Mouse (Mus musculus) MN1 (cell line): ENCODE data around the gene Raet1e.
"Not testable (repeated sequence)": the region's sequence is repeated elsewhere in the genome, so short reads cannot be mapped to it uniquely, and the experiment has no call there.

Experiments
- DNase-seq: peaks from one replicate; pipeline ENCODE4 v3.0.0-alpha.2; 2016; ENCODE audit warnings: low spot score

Gene Raet1e

DNA sequence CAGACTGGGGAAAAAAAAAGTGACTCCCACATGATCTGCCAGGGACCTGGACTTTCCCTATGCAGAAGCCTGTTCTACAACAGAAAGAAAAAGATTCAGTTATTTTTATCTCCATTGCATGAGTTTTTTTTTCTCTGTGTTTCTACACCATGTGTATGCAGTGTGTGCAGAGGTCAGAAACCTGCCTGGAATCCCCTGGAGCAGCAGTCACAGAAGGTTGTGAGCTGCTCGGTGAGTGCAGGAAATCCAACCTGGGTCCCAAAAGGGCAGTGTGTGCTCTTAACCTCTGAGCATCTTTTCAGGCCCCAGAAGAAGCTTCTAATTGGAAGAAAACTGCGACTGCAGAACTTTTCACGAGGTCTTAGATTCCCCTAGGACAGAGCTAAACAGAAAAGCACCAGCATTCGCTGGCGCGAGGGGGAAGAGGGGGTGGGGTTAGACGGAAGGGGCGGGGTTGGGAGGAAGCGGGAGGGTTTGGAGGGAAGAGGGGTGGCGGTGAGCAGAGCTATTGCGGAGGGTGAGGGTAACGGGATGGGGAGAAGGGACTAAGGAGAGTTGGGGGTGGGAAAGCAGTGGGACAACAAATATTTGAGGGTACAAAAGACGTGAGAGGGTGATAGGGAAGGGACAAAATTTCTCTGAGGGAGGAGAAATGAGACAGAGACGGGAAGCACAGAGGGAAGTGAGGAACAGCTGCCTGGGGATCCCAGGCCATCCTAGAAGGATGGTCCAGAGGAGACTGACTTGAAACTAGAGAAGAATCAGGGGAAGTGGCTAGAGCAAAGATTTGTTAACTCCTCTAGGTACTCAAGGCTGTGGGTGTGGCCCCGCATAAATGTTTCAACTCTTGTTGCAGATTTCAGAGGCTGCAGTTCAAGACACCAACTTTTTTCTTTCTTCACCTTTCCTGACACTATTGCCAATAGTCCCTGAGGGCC lies 203.3 kb downstream of the Raet1e start:
- DNase-seq, result not testable (repeated sequence)

DNA sequence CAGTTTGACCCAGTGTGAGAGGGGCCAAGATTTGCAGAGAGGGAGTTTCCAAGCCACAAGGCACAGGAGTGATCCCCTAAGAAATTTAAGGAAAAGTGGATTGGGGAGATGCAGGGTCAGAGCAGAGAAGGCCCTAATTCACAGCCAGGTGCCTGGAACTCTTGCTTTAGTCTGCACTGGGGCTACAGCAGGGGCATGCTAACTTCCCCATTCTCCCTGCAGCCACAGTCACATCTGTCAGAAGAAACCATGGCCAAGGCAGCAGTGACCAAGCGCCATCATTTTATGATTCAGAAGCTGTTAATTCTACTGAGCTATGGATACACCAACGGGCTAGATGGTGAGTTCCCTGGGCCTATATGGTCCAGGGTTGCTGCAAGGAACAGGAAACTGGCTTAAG lies 204.1 kb downstream of the Raet1e start:
- DNase-seq, result not testable (repeated sequence)

DNA sequence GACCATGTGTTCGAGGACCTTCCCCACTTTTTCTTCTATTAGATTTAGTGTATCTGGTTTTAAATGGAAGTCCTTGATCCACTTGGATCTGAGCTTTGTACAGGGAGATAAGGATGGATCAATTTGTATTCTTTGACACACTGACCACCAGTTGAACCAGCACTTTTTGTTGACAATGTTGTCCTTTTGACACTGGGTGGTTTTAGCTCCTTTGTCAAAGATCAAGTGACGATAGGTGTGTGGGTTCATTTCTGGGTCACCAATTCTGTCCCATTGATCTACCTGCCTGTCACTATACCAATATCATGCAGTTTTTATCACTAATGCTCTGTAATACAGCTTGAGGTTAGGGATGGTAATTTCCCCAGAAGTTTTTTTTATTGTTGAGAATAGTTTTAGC lies 206.5 kb downstream of the Raet1e start:
- DNase-seq, result not testable (repeated sequence)

- peak; percentile 5 for DNase-seq
Observed at GRCm38 (mm10) chr10:22381226-22381625, 222.9 kb downstream of the Raet1e start.

GRCm38 (mm10) chr10:22390146-22390545 lies 231.8 kb downstream of the Raet1e start:
- DNase-seq, result not testable (repeated sequence)

DNA sequence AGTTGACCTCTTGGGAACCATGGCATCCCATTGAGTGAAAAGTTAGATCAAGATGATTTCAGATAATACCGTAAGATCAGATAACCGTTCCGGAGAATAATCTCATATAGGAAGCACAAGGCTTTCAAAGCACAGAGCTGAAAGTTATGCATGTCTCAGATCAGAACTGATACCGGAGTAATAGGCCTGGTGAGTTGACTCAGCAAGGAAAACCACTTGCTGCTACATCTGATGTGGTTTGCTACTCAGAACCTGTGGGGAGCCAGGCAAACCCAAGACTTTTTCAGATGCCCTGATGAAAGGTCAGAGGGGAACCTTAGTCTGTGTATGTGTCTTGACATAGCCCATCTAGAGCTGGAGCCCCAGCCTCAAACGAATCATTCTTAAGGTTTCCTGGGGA lies 233.2 kb downstream of the Raet1e start:
- DNase-seq, result not testable (repeated sequence)

DNA sequence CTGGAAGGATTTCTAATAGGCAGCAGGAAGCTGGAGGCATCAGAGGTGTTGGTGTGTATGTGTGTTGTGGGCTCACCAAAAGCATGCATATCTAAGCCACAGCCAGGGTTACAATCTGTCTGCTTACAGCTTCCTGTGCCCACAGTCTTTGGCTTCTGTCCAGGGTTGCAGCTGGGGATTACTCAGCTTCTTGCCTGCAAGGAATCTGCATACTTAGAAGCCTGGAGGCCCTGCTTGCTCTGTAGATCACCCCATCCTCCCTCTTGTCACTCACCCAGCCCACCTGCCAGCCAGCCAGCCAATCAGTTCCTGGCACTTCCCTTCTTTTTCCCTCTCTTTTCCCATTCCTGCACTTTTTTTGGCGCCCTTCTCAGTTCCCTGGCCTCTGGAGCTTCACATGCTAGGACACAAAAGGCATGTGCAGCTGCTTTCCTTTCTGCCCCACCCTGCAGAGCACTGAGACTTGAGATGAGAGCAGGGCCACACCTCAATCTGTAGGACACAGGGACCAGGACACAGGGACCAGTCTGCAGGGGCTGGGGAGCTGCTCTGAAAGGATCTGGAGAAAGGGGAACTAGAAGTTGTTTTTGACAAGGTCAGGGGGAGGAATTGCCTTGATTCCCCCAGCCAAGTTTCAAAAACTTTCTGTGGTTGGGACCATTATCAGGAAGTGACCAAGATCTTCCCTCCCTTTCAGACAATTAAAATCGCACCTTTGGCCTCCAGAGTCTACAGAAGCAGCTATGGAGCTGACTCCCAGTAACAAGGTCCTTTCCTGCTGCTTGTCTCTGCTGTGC lies 234.9 kb downstream of the Raet1e start:
- not testable (repeated sequence) for DNase-seq

- DNase-seq, result not testable (repeated sequence)
Observed at GRCm38 (mm10) chr10:22396680-22397079, 238.3 kb downstream of the Raet1e start.

- DNase-seq, result not testable (repeated sequence)
Observed at GRCm38 (mm10) chr10:22402225-22402917, 244.0 kb downstream of the Raet1e start.

DNA sequence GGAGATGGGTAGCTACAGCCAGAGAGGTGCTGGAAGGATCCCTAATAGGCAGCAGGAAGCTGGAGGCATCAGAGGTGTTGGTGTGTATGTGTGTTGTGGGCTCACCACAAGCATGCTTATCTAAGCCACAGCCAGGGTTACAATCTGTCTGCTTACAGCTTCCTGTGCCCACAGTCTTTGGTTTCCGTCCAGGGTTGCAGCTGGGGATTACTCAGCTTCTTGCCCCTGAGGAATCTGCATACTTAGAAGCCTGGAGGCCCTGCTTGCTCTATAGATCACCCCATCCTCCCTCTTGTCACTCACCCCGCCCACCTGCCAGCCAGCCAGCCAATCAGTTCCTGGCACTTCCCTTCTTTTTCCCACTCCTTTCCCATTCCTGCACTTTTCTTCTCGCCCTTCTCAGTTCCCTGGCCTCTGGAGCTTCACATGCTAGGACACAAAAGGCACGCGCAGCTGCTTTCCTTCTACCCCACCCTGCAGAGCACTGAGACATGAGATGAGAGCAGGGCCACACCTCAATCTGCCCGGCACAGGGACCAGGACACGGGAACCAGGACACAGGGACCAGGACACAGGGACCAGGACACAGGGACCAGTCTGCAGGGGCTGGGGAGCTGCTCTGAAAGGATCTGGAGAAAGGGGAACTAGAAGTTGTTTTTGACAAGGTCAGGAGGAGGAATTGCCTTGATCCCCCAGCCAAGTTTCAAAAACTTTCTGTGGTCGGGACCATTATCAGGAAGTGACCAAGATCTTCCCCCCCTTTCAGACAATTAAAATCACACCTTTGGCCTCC lies 255.5 kb downstream of the Raet1e start:
- not testable (repeated sequence) for DNase-seq
